Mouse (Mus musculus) frontal cortex, postnatal 36 days (tissue): Measurements from ENCODE around the gene Togaram1.

Source experiments
- DNase-seq, 2 experiments: peaks; one replicate each; pipeline ENCODE4 v3.0.0; 2022; ENCODE audit warnings: low spot score in 2 of 2

Gene Togaram1

DNA sequence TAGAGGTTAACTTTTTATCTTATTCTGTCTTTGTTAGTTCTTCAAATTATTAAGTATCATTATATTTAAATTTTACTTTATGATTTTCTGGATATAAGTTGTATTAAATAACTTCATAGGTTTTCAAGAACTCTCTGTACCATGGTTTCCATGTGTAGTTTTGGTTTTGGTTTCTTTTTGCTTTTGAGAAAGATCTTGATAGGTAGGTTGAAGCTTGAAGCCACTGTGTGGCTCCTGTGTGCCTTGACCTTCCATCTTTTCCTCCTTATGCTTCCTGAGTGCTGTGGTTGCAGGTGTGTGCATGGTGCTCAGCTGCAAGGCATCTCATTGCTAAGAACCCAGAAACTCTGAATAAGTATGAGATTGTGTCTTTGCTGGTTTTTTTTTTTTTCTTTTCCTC is 83.2 kb downstream of the Togaram1 start:
- no peak for DNase-seq

DNA sequence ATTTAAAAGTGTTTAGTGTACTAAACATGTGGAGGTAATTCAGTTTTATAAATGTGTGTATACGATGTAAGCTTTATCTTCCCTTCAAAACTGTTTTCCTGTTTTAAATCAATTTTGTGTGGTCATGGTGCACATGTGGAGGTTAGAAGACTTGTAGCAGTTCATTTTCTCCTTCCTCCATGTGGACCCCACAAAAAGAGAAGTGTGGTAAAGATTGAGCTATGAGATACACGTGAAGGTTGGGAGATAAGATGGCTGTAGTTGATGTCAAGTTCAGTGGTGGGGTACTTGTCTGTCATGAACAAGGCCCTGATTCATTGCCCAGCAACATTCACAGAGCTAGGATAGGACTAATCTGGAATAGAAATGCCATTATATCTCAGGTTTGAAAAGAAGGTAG is 92.6 kb downstream of the Togaram1 start:
- DNase-seq: no peak

DNA sequence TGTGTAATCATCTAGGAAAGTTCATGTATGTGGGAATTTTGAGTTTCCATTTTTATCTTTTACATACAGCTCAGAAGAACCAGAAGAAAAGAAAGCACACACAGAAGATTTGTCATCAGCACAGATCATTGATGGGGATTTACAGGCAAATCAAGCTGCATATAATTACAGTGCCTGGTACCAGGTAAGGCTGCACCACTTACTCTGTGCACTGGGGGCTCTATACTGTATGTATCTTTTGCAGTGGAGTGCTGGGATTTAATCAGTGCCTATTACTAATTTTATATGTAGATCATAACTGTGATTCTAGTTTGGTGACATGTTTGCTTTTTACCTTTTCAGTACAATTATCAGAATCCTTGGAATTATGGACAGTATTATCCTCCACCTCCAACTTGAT is 95.5 kb downstream of the Togaram1 start:
- DNase-seq: no peak

DNA sequence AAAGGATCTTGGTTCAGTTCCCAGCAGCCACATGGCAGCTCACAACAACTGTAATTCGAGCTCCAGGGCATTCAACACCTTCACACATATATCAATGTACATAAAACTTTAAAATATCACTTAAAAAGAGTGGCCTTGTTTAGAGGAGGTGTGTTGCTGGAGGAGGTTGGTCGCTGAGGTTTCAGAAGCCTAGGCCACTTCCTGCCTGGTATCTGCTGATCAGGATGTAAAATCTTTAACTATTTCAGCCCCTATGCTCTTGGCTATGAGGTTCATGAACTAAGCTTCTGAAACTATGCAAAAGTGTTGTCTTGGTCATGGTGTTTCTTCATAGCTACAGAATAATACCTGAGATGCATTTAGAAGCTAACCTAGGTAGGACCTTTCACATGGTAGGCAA is 99.6 kb downstream of the Togaram1 start:
- DNase-seq: no peak

DNA sequence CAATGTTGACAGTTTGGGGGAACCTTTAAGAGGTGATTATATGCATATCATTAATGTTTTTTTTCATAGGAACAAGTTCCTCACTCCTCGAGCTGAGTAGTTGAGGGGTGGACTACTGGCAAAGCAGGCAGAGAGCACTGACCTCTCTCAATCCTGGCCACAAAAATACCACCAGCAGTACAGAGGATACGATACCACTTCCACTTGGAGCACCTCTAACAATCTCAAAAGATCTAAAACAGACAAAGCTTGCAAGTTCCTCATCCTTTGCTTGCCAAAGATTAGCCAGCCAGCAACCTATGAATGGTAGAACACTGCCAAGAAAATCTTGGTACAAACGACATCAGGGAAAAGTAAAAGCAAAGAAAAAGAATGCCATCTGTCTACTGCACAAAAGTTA is 100.6 kb downstream of the Togaram1 start:
- no peak for DNase-seq

DNA sequence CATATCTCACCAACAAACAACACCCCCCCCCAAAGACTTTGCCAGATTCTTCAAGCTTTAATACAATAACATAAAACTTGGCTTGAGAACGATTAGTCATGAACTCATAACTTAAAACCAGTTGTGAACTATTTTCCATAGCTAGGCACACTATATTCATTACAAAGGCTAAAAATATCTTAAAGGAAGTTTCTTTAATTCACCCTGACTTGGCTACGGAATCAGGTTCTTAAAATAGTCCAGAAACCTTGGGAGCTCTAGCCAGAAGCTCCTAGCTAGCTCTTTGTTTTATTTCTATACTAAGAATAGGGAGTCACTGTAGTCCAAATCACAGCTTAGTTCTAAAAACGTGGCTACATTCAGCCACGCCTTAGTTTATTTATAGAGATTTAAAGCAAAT is 102.8 kb downstream of the Togaram1 start:
- no peak for DNase-seq
